Mouse (Mus musculus) stomach, postnatal 0 days (tissue): ENCODE measurements around the gene Wdfy1. TPM values are rescaled to one million over a fixed set of nuclear protein-coding genes. Genes with fewer than 3 reads are reported as not detected.

Source experiments
- ATAC-seq: fragments of 200-750 bp; cut with Nextera tagmentation; 2 replicates; pipeline ENCODE4 v1.8.0; 2017; ENCODE audit not compliant: low FRiP score, low TSS enrichment
- DNase-seq: peaks from one replicate; pipeline ENCODE4 v3.0.0-alpha.2; 2016; ENCODE audit warnings: low spot score
- H3K27ac ChIP-seq: fragments of 300-500 bp; sonication (generic); replicated peaks from 2 replicates; pipeline ENCODE4 v1.5.1; 2014; ENCODE audit warnings: mild to moderate bottlenecking, control low read depth
- H3K27me3 ChIP-seq: fragments of 300-500 bp; sonication (generic); 2 replicates; pipeline ENCODE4 v1.6.1; 2014; ENCODE audit warnings: low read length; ENCODE audit not compliant: control insufficient read depth, insufficient read depth
- H3K36me3 ChIP-seq: fragments of 300-500 bp; sonication (generic); 2 replicates; pipeline ENCODE4 v1.6.1; 2014; ENCODE audit warnings: low read length, mixed read lengths; ENCODE audit not compliant: control insufficient read depth, insufficient read depth
- H3K4me1 ChIP-seq: fragments of 300-500 bp; sonication (generic); replicated peaks from 2 replicates; pipeline ENCODE4 v1.6.1; 2014; ENCODE audit warnings: antibody characterized with exemption; ENCODE audit not compliant: control insufficient read depth, insufficient read depth
- H3K4me2 ChIP-seq: fragments of 300-500 bp; sonication (generic); replicated peaks from 2 replicates; pipeline ENCODE4 v1.6.1; 2014; ENCODE audit warnings: low read depth, mild to moderate bottlenecking, control low read depth, moderate library complexity
- H3K4me3 ChIP-seq: fragments of 300-500 bp; sonication (generic); 2 replicates; pipeline ENCODE4 v1.5.1; 2014; ENCODE audit warnings: low read depth, low read length, control low read depth
- H3K9ac ChIP-seq: fragments of 300-500 bp; sonication (generic); 2 replicates; pipeline ENCODE4 v1.6.1; 2014; ENCODE audit warnings: mild to moderate bottlenecking, low read length, control low read depth, mixed read lengths
- H3K9me3 ChIP-seq: fragments of 300-500 bp; sonication (generic); 2 replicates; pipeline ENCODE4 v1.6.1; 2016; ENCODE audit warnings: low read length; ENCODE audit not compliant: control insufficient read depth
- CTCF ChIP-seq: IDR thresholded peaks from 2 replicates; pipeline ENCODE4 v1.5.1; 2016; ENCODE audit warnings: antibody characterized with exemption, low read depth, mild to moderate bottlenecking, moderate library complexity
- EP300 ChIP-seq: optimal IDR thresholded peaks from 2 replicates; pipeline ENCODE3; 2016; ENCODE audit warnings: antibody characterized with exemption
- WGBS: fragments of 180-500 bp; shearing (Covaris S2); extraction: QIAGEN DNeasy Blood & Tissue Kit; methylation state at CpG from one replicate; pipeline ENCODE4 v1.1.7; 2014; 5-methylcytosine and 5-hydroxymethylcytosine counted together
- polyA plus RNA-seq: library from polyadenylated mRNA; unstranded; fragments of >200 nt; fragmentation: Nextera tagmentation; extraction: Ambion mirVana; gene quantifications from 2 replicates; pipeline ENCODE4 v1.2.1, GENCODE M21; 2015

Gene Wdfy1
- polyA plus RNA-seq, 1 experiment from 2014 or later, result 32.6 TPM

GRCm38 (mm10) chr1:79753456-79753855 is 22.5 kb downstream of the Wdfy1 start:
- H3K4me2 ChIP-seq, result no peak overlapping the region
- ATAC-seq, result no peak
- TF ChIP-seq CTCF (no peak), EP300 (no peak)

GRCm38 (mm10) chr1:79752714-79753340 is 23.1 kb downstream of the Wdfy1 start:
- Histone ChIP-seq H3K27ac (no peak overlapping the region), H3K4me2 (no peak overlapping the region), H3K4me1 (no peaks in the 10 kb centered on the region), H3K27me3 (no peaks in the 10 kb centered on the region), H3K4me3 (no peak overlapping the region), H3K36me3 (no peaks in the 10 kb centered on the region), H3K9me3 (no peaks in the 10 kb centered on the region), H3K9ac (no peak overlapping the region)
- DNase-seq, result no peak
- no peak for ATAC-seq
- WGBS, result 78% methylated on average over 4 of the region's 4 CpGs
- no peak for TF ChIP-seq EP300
- TF ChIP-seq CTCF, result no peak

More at GRCm38 (mm10) chr1:79753456-79753855, 22.5 kb downstream of the Wdfy1 start:
- no peaks in the 10 kb centered on the region for H3K4me1 ChIP-seq
- no peaks in the 10 kb centered on the region for H3K27me3 ChIP-seq
- H3K27ac ChIP-seq, result no peak overlapping the region
- no peaks in the 10 kb centered on the region for H3K36me3 ChIP-seq
- no peak overlapping the region for H3K4me3 ChIP-seq
- no peak for DNase-seq
- 90% methylated on average over 3 of the region's 3 CpGs for WGBS
- H3K9ac ChIP-seq, result no peak overlapping the region
- H3K9me3 ChIP-seq, result no peaks in the 10 kb centered on the region

GRCm38 (mm10) chr1:79752015-79752695 is 23.8 kb downstream of the Wdfy1 start:
- H3K36me3 ChIP-seq, result no peaks in the 10 kb centered on the region
- H3K27ac ChIP-seq, result no peak overlapping the region
- DNase-seq (no peak), ATAC-seq (no peak)
- H3K4me3 ChIP-seq, result no peak overlapping the region
- WGBS, result 62% methylated on average over 7 of the region's 7 CpGs
- no peaks in the 10 kb centered on the region for H3K4me1 ChIP-seq
- TF ChIP-seq CTCF (no peak), EP300 (no peak)
- H3K27me3 ChIP-seq, result no peaks in the 10 kb centered on the region
- no peak overlapping the region for H3K4me2 ChIP-seq
- H3K9me3 ChIP-seq, result no peaks in the 10 kb centered on the region
- H3K9ac ChIP-seq, result no peak overlapping the region

GRCm38 (mm10) chr1:79751186-79751585 is 24.8 kb downstream of the Wdfy1 start:
- no peak for ATAC-seq
- TF ChIP-seq EP300 (no peak), CTCF (no peak)
- no peaks in the 10 kb centered on the region for H3K36me3 ChIP-seq
- no peak overlapping the region for H3K4me3 ChIP-seq
- H3K4me1 ChIP-seq, result no peaks in the 10 kb centered on the region
- H3K27me3 ChIP-seq, result no peaks in the 10 kb centered on the region
- H3K4me2 ChIP-seq, result no peak overlapping the region
- no peak overlapping the region for H3K9ac ChIP-seq
- no peak for DNase-seq
- no peak overlapping the region; the same call in 1 of the 2 replicates for H3K27ac ChIP-seq
- H3K9me3 ChIP-seq, result no peaks in the 10 kb centered on the region
- 73% methylated on average over 5 of the region's 5 CpGs for WGBS

GRCm38 (mm10) chr1:79746056-79746455 is 29.9 kb downstream of the Wdfy1 start:
- Histone ChIP-seq H3K4me1 (no peaks in the 10 kb centered on the region), H3K36me3 (no peaks in the 10 kb centered on the region), H3K27ac (no peak overlapping the region; the same call in none of the 2 replicates), H3K9ac (no peak overlapping the region), H3K4me2 (no peak overlapping the region), H3K9me3 (no peaks in the 10 kb centered on the region), H3K27me3 (no peaks in the 10 kb centered on the region), H3K4me3 (no peak overlapping the region)
- ATAC-seq (peak; percentile 98), DNase-seq (peak; percentile 72)
- 39% methylated on average over 4 of the region's 4 CpGs for WGBS
- TF ChIP-seq EP300, result no peak
- no peak for TF ChIP-seq CTCF

- no peak for ATAC-seq
Observed at GRCm38 (mm10) chr1:79743385-79743784, 32.6 kb downstream of the Wdfy1 start.

More at GRCm38 (mm10) chr1:79743385-79743784, 32.6 kb downstream of the Wdfy1 start:
- no peak for TF ChIP-seq EP300
- no peak for TF ChIP-seq CTCF
- Histone ChIP-seq H3K27ac (no peak overlapping the region), H3K4me2 (no peak overlapping the region), H3K9ac (no peak overlapping the region), H3K36me3 (no peaks in the 10 kb centered on the region), H3K27me3 (no peaks in the 10 kb centered on the region), H3K4me1 (no peaks in the 10 kb centered on the region), H3K4me3 (no peak overlapping the region), H3K9me3 (no peaks in the 10 kb centered on the region)
- WGBS, result 94% methylated on average over 1 of the region's 1 CpGs
- DNase-seq, result no peak
